Mouse (Mus musculus): ENCODE measurements around the gene AC161166.1. TPM values are rescaled to one million over a fixed set of nuclear protein-coding genes. Genes with fewer than 3 reads are reported as not detected.
A peak's percentile ranks its signal among the peaks of the same experiment; 100 is the strongest.

AC161166.1 gene
- polyA plus RNA-seq, 1 experiment from 2014 or later, result 0.70 TPM

DNA sequence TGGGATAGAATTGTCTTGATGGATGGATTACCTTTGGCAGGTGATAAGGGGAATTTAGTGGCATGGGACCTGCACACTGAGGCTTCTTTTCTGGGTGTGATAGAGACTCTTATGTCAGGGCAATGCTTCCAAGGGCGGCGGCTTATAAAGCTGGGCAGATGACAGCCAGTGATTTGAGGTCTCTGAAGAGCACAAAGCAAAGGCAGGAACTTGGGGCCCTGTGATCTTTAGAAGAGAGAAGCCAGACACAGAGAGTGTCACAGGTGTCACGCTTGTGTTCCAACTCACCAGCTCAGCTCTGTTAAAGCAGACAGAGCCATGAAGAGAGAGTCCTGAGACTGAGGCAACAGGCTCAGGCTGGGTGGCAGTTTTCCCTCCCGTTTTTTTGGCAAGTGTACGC, 44.4 kb downstream of the AC161166.1 start:
- WGBS, result 88% methylated on average over 5 of the region's 5 CpGs
- Histone ChIP-seq H3K27me3 (ENCODE audit: control insufficient read depth, insufficient read depth, low read length) (no peaks in the 10 kb centered on the region), H3K9me3 (ENCODE audit: control insufficient read depth, low read length) (0 out of 2 replicates have a peak, but pooled peaks cover 3% of the 10 kb centered on the region), H3K4me2 (ENCODE audit: low read depth) (no peak overlapping the region), H3K27ac (ENCODE audit: low read depth, low read length) (no peak overlapping the region), H3K9ac (ENCODE audit: low read length) (no peak overlapping the region), H3K4me3 (ENCODE audit: low read depth, low read length) (no peak overlapping the region), H3K36me3 (ENCODE audit: control insufficient read depth, insufficient read depth, low read length) (no peaks in the 10 kb centered on the region), H3K4me1 (ENCODE audit: control insufficient read depth, insufficient read depth, low read length) (no peaks in the 10 kb centered on the region)
- ATAC-seq (ENCODE audit: insufficient read depth, low FRiP score, low TSS enrichment), result no peak
- DNase-seq (ENCODE audit: low spot score), result no peak

DNA sequence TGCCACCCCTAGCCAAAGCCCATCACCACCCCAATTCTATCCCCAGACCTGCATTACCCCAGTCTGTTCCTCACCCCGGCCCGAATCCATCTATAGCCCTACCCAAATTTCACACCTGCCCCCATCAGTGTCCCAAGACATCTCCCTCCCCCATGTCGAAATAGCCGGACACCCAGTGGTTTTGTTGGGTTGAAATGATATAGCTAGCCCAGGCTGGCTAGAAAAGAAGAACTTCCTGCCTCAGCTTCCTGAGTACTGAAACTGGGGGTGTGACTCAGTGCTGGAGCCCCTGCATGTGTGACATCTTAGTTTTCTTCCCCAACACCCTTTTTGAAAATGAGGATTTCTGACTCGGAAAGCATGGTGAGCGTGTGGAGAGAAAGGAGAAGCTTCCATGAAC, 45.4 kb downstream of the AC161166.1 start:
- 91% methylated on average over 6 of the region's 6 CpGs for WGBS
- no peaks in the 10 kb centered on the region for H3K27me3 ChIP-seq (ENCODE audit: control insufficient read depth, insufficient read depth, low read length)

DNA sequence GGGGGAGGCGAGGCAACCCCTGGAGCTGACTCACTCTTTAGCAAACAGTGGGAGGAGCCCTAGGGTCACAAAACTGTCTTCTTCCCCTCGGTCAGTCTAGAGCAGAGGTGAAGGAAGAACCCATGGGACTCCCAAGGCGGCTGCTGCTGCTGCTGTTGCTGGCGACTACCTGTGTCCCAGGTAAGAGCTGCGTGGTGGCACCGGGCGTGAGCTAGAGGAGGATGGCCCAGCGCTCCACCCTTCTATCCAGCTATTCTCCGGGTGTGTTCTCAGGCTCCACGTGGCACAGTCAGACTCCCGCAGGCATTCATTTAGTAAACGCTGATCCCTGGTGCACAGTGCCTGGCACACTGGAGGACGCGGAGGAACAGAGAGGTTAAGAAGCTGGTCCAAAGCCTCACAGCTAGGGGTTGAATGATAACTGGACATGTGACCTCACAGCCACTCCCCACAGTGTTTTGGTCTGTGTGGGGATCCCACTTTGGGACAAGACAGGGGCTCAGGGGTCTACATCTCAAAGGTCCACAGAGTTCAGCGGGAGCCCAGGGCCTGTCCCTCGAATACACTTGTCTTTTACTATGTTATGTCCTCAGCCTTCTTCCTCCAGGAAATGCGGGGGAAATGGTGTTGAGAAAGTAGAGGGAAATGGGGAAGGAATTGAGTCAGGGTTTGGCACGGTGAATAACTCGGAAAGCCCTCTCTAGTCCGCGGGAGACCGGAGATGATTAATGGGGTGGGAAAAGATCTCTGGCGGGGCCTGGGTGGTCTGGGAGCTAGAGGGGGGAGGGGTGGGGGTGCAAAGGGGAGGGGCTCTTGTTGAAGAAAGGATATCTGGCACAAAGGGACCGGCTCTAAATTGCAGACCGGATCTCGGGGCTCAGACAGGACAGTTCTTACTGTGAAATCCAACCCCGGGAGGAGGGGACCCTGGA, 49.6 kb downstream of the AC161166.1 start, which contains the start of gene Plaur:
Plaur (plus strand) TSS at position 97 of the 932 bp plus-strand sequence.
- Histone ChIP-seq H3K4me1 (ENCODE audit: control insufficient read depth, insufficient read depth, low read length) (no peaks in the 10 kb centered on the region), H3K4me3 (ENCODE audit: low read depth, low read length) (no peak within 1 kb of the TSS), H3K9ac (ENCODE audit: low read length) (no peak within 1 kb of the TSS), H3K27ac (ENCODE audit: low read depth, low read length) (no peak within 1 kb of the TSS), H3K9me3 (ENCODE audit: control insufficient read depth, low read length) (no peaks in the 10 kb centered on the region), H3K4me2 (ENCODE audit: low read depth) (peak within 1 kb of the TSS; percentile 13), H3K36me3 (ENCODE audit: control insufficient read depth, insufficient read depth, low read length) (no peaks in the 10 kb centered on the region), H3K27me3 (ENCODE audit: control insufficient read depth, insufficient read depth, low read length) (no peaks in the 10 kb centered on the region)
- DNase-seq (ENCODE audit: low spot score) (peak; percentile 61), ATAC-seq (ENCODE audit: insufficient read depth, low FRiP score, low TSS enrichment) (peak; percentile 53; the same call in 1 of the 2 replicates)
- 7% methylated on average over 27 of the region's 27 CpGs for WGBS

More for the DNA sequence above, 45.4 kb downstream of the AC161166.1 start:
- H3K27ac ChIP-seq (ENCODE audit: low read depth, low read length), result no peak overlapping the region
- DNase-seq (ENCODE audit: low spot score) (no peak), ATAC-seq (ENCODE audit: insufficient read depth, low FRiP score, low TSS enrichment) (no peak)
- no peak overlapping the region for H3K4me3 ChIP-seq (ENCODE audit: low read depth, low read length)
- H3K9ac ChIP-seq (ENCODE audit: low read length), result no peak overlapping the region
- H3K4me2 ChIP-seq (ENCODE audit: low read depth), result no peak overlapping the region
- H3K4me1 ChIP-seq (ENCODE audit: control insufficient read depth, insufficient read depth, low read length), result no peaks in the 10 kb centered on the region
- 0 out of 2 replicates have a peak, but pooled peaks cover 3% of the 10 kb centered on the region for H3K9me3 ChIP-seq (ENCODE audit: control insufficient read depth, low read length)
- H3K36me3 ChIP-seq (ENCODE audit: control insufficient read depth, insufficient read depth, low read length), result no peaks in the 10 kb centered on the region

DNA sequence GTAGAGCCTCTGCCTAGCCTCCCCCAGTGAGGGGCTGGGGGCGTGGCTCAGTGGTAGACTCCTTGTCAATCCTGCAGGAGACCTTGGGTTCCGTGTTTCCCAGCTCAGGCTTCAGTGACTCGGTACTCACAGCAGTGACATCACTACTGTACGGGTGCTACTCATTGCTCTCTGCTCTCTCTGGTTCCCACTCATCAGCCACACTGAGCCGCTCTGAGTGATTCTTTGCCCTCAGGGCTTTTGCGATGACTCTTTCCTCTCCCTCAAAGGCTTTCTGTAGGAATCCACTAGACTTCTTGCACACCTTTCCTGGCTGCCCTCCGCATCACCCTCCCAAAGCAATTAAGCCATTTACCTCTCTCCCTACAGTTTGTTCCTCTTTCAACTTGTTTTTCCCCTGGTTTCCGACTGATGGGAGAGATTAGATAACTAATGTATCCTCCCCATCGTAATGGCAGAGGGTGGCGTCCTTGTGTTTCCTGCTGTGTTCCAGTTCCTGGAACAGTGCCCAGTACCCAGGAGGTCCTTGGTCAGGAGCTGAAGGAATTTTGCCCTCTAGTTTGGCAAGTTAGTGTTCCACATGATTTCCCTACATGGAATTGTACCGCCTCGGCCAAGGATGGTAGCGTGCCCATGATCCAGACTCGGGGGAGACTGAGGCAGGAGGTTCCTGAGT, 50.7 kb downstream of the AC161166.1 start:
- H3K27ac ChIP-seq (ENCODE audit: low read depth, low read length), result no peak overlapping the region
- H3K27me3 ChIP-seq (ENCODE audit: control insufficient read depth, insufficient read depth, low read length), result no peaks in the 10 kb centered on the region
- no peak overlapping the region for H3K9ac ChIP-seq (ENCODE audit: low read length)
- no peaks in the 10 kb centered on the region for H3K4me1 ChIP-seq (ENCODE audit: control insufficient read depth, insufficient read depth, low read length)
- ATAC-seq (ENCODE audit: insufficient read depth, low FRiP score, low TSS enrichment) (no peak), DNase-seq (ENCODE audit: low spot score) (no peak)
- H3K36me3 ChIP-seq (ENCODE audit: control insufficient read depth, insufficient read depth, low read length), result no peaks in the 10 kb centered on the region
- no peak overlapping the region for H3K4me2 ChIP-seq (ENCODE audit: low read depth)
- H3K9me3 ChIP-seq (ENCODE audit: control insufficient read depth, low read length), result no peaks in the 10 kb centered on the region
- H3K4me3 ChIP-seq (ENCODE audit: low read depth, low read length), result no peak overlapping the region
- 64% methylated on average over 14 of the region's 14 CpGs for WGBS

Other genes with a start within 250 kb of the AC161166.1 start
- 8.1 and 9.2 TPM in 2 replicates for gene Zfp93, start 242.0 kb downstream of the AC161166.1 start, polyA plus RNA-seq (2014; fragmentation: Nextera tagmentation; extraction: Ambion mirVana)
- 34.4 and 40.9 TPM in 2 replicates for gene Zfp61, start 211.2 kb downstream of the AC161166.1 start, polyA plus RNA-seq (2014; fragmentation: Nextera tagmentation; extraction: Ambion mirVana)
- gene Zfp94, start 195.8 kb downstream of the AC161166.1 start, polyA plus RNA-seq (2014; fragmentation: Nextera tagmentation; extraction: Ambion mirVana), result 12.2 and 16.5 TPM in 2 replicates
- gene Tescl, start 178.5 kb downstream of the AC161166.1 start, polyA plus RNA-seq (2014; fragmentation: Nextera tagmentation; extraction: Ambion mirVana), result not detected in 2 replicates
- not detected in 2 replicates for gene Lypd5, start 163.3 kb downstream of the AC161166.1 start, polyA plus RNA-seq (2014; fragmentation: Nextera tagmentation; extraction: Ambion mirVana)
- 2.4 and 3.8 TPM in 2 replicates for gene Kcnn4, start 142.2 kb downstream of the AC161166.1 start, polyA plus RNA-seq (2014; fragmentation: Nextera tagmentation; extraction: Ambion mirVana)
- 21.8 and 27.3 TPM in 2 replicates for gene Smg9, start 112.8 kb downstream of the AC161166.1 start, polyA plus RNA-seq (2014; fragmentation: Nextera tagmentation; extraction: Ambion mirVana)
- not detected in 2 replicates for gene Irgc1, start 60.2 kb downstream of the AC161166.1 start, polyA plus RNA-seq (2014; fragmentation: Nextera tagmentation; extraction: Ambion mirVana)
- 1.5 and 2.2 TPM in 2 replicates for gene Plaur, start 50.0 kb downstream of the AC161166.1 start, polyA plus RNA-seq (2014; fragmentation: Nextera tagmentation; extraction: Ambion mirVana)
- 6.9 and 8.1 TPM in 2 replicates for gene Cadm4, start 30.4 kb downstream of the AC161166.1 start, polyA plus RNA-seq (2014; fragmentation: Nextera tagmentation; extraction: Ambion mirVana)
- 69.2 and 79.1 TPM in 2 replicates for gene Zfp428, start 5.4 kb downstream of the AC161166.1 start, polyA plus RNA-seq (2014; fragmentation: Nextera tagmentation; extraction: Ambion mirVana)
- 16.4 and 19.1 TPM in 2 replicates for gene Irgq, start 18.2 kb upstream of the AC161166.1 start, polyA plus RNA-seq (2014; fragmentation: Nextera tagmentation; extraction: Ambion mirVana)
- gene Pinlyp, start 33.7 kb upstream of the AC161166.1 start, polyA plus RNA-seq (2014; fragmentation: Nextera tagmentation; extraction: Ambion mirVana), result not detected in 2 replicates
- 100 and 120 TPM in 2 replicates for gene Xrcc1, start 33.8 kb upstream of the AC161166.1 start, polyA plus RNA-seq (2014; fragmentation: Nextera tagmentation; extraction: Ambion mirVana)
- gene Ethe1, start 75.1 kb upstream of the AC161166.1 start, polyA plus RNA-seq (2014; fragmentation: Nextera tagmentation; extraction: Ambion mirVana), result 23.4 and 23.5 TPM in 2 replicates
- 1.7 and 2.1 TPM in 2 replicates for gene Zfp575, start 75.2 kb upstream of the AC161166.1 start, polyA plus RNA-seq (2014; fragmentation: Nextera tagmentation; extraction: Ambion mirVana)
- 0.11 TPM in 1 of 2 replicates, not detected in the other for gene Phldb3, start 98.3 kb upstream of the AC161166.1 start, polyA plus RNA-seq (2014; fragmentation: Nextera tagmentation; extraction: Ambion mirVana)
- gene Lypd3, start 124.1 kb upstream of the AC161166.1 start, polyA plus RNA-seq (2014; fragmentation: Nextera tagmentation; extraction: Ambion mirVana), result 0.76 and 0.99 TPM in 2 replicates
- not detected in 2 replicates for gene Tex101, start 164.2 kb upstream of the AC161166.1 start, polyA plus RNA-seq (2014; fragmentation: Nextera tagmentation; extraction: Ambion mirVana)
- gene BC049730, start 196.8 kb upstream of the AC161166.1 start, polyA plus RNA-seq (2014; fragmentation: Nextera tagmentation; extraction: Ambion mirVana), result not detected in 2 replicates
- gene Gm4763, start 214.5 kb upstream of the AC161166.1 start, polyA plus RNA-seq (2014; fragmentation: Nextera tagmentation; extraction: Ambion mirVana), result not detected in 2 replicates
- not detected in 2 replicates for gene Cd177, start 247.9 kb upstream of the AC161166.1 start, polyA plus RNA-seq (2014; fragmentation: Nextera tagmentation; extraction: Ambion mirVana)